Mouse (Mus musculus) frontal cortex, postnatal 36 days (tissue): ENCODE measurements around the gene 4931423N10Rik.
"Not testable (repeated sequence)": the region's sequence is repeated elsewhere in the genome, so short reads cannot be mapped to it uniquely, and the experiment has no call there.

ENCODE experiments used
- DNase-seq, 2 experiments: peaks; one replicate each; pipeline ENCODE4 v3.0.0; 2022; ENCODE audit warnings: low spot score in 2 of 2

4931423N10Rik gene

GRCm38 (mm10) chr2:23207070-23207526, at the start of gene 4931423N10Rik:
TSS of gene 4931423N10Rik (plus strand) at chr2:23207476.
- no peak for DNase-seq

- DNase-seq: no peak
These were observed 35.0 kb upstream of the 4931423N10Rik start for GRCm38 (mm10) chr2:23172305-23172704.

- DNase-seq: no peak
These were observed 12.9 kb upstream of the 4931423N10Rik start for GRCm38 (mm10) chr2:23194366-23194765.

GRCm38 (mm10) chr2:23201034-23201433, 6.2 kb upstream of the 4931423N10Rik start:
- no peak for DNase-seq

- no peak for DNase-seq
These were observed 4.2 kb upstream of the 4931423N10Rik start for GRCm38 (mm10) chr2:23202900-23203670.

GRCm38 (mm10) chr2:23213661-23214060, 6.4 kb downstream of the 4931423N10Rik start:
- DNase-seq: no peak

GRCm38 (mm10) chr2:23225199-23225598, 17.9 kb downstream of the 4931423N10Rik start:
- DNase-seq: no peak

GRCm38 (mm10) chr2:23228463-23228862, 21.2 kb downstream of the 4931423N10Rik start:
- DNase-seq: no peak

- no peak for DNase-seq
These were observed 26.9 kb downstream of the 4931423N10Rik start for GRCm38 (mm10) chr2:23234065-23234773.

- not testable (repeated sequence) for DNase-seq
These were observed 83.7 kb downstream of the 4931423N10Rik start for GRCm38 (mm10) chr2:23290991-23291390.

GRCm38 (mm10) chr2:23314869-23315268, 107.6 kb downstream of the 4931423N10Rik start:
- DNase-seq: no peak
